In the genomic region with DNA sequence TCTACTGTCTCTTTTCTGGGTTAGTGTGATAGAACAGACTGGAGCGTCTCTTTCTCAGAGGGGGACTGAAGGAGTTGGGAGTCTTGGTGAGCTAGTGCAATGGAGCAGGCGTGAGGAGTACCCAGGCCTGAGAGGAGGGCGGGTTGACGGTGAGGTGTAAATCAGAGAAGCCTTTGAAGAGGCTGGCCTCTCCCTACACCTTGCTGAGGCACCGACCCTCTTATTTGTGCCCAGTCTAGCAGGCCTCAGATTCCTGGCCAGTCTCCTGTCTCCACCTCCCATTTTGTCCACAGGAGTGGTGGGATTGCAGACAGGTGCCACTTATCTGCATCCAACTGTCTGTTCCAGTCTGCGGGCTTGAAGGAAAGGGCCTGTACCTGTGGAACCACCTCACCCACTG, we compare ENCODE assay signal across 24 mouse cellular contexts.
DNase-seq lines count a peak whose midpoint lies in the region; ATAC-seq and TF ChIP-seq lines count a peak whose summit lies in the region.
"Had no signal": no experiment of that assay in that cellular context is flagged by ENCODE, and none has a peak within 500 bp of the region (broad histone marks: within the 10 kb centered on the region; RNA-seq: fewer than 3 reads in every experiment).

No protein-coding gene starts in this region.

- H3K27ac ChIP-seq in forebrain, embryonic 13.5 days: no peak overlapping the region
- no peak overlapping the region for H3K27ac ChIP-seq in forebrain, postnatal 0 days (ENCODE audit: low read depth, low read length)
- H3K27ac ChIP-seq in kidney, embryonic 16.5 days (ENCODE audit: low read length): no peak overlapping the region
- peak overlapping the region; percentile 77 for H3K27ac ChIP-seq in spleen, adult 2 months (ENCODE audit: insufficient read depth, low read length)
- H3K27ac ChIP-seq: forebrain, embryonic 10.5 days; heart, embryonic 15.5 days; hindbrain, embryonic 10.5 days; hindbrain, embryonic 15.5 days had no signal

- peaks cover 12% of the 10 kb centered on the region for H3K4me1 ChIP-seq in forebrain, embryonic 13.5 days
- no peaks in the 10 kb centered on the region; the same call in 1 of the 2 replicates for H3K4me1 ChIP-seq in forebrain, postnatal 0 days (ENCODE audit: insufficient read depth)
- H3K4me1 ChIP-seq in kidney, embryonic 16.5 days (ENCODE audit: insufficient read depth, low read length): 0 out of 2 replicates have a peak, but pooled peaks cover 7% of the 10 kb centered on the region
- H3K4me1 ChIP-seq in spleen, adult 2 months (ENCODE audit: control insufficient read depth, insufficient read depth, insufficient read length): peaks cover 36% of the 10 kb centered on the region
- H3K4me1 ChIP-seq: forebrain, embryonic 10.5 days; heart, embryonic 12.5 days; heart, embryonic 15.5 days; hindbrain, embryonic 10.5 days; hindbrain, embryonic 15.5 days had no signal

- ATAC-seq in forebrain, embryonic 13.5 days: 0 out of 2 replicates have a peak, but pooled peaks have one; percentile 31
- ATAC-seq in forebrain, postnatal 0 days: no peak
- peak; percentile 63; the same call in 1 of the 2 replicates for ATAC-seq in kidney, embryonic 16.5 days (ENCODE audit: low FRiP score, low TSS enrichment)
- ATAC-seq: forebrain, embryonic 14.5 days; Patski had no signal

- H3K4me2 ChIP-seq in forebrain, embryonic 13.5 days: no peak overlapping the region
- no peak overlapping the region for H3K4me2 ChIP-seq in forebrain, postnatal 0 days (ENCODE audit: low read depth)
- no peak overlapping the region for H3K4me2 ChIP-seq in kidney, embryonic 16.5 days (replicated peaks; ENCODE audit: low read depth, low read length)
- H3K4me2 ChIP-seq: heart, embryonic 12.5 days; heart, embryonic 15.5 days; hindbrain, embryonic 15.5 days had no signal

- H3K27me3 ChIP-seq in forebrain, embryonic 13.5 days: no peaks in the 10 kb centered on the region
- H3K27me3 ChIP-seq in forebrain, postnatal 0 days (ENCODE audit: insufficient read depth, low read length): no peaks in the 10 kb centered on the region
- no peaks in the 10 kb centered on the region for H3K27me3 ChIP-seq in kidney, embryonic 16.5 days (ENCODE audit: insufficient read depth, low read length)
- H3K27me3 ChIP-seq in spleen, adult 2 months (ENCODE audit: control insufficient read depth, insufficient read depth, low read length): no peaks in the 10 kb centered on the region
- H3K27me3 ChIP-seq: CH12.LX; heart, embryonic 12.5 days; heart, embryonic 15.5 days; hindbrain, embryonic 15.5 days; Patski had no signal

- H3K4me3 ChIP-seq in forebrain, embryonic 13.5 days: no peak overlapping the region
- H3K4me3 ChIP-seq in forebrain, postnatal 0 days (ENCODE audit: low read depth, low read length): no peak overlapping the region
- H3K4me3 ChIP-seq in kidney, embryonic 16.5 days (ENCODE audit: low read length): no peak overlapping the region
- H3K4me3 ChIP-seq in spleen, adult 2 months (ENCODE audit: extremely low read depth, insufficient read depth, insufficient read length): no peak overlapping the region
- H3K4me3 ChIP-seq: forebrain, embryonic 10.5 days; heart, embryonic 12.5 days; heart, embryonic 15.5 days; hindbrain, embryonic 10.5 days; hindbrain, embryonic 15.5 days had no signal

- peaks cover 23% of the 10 kb centered on the region for H3K36me3 ChIP-seq in forebrain, embryonic 13.5 days (ENCODE audit: poor library complexity, severe bottlenecking)
- H3K36me3 ChIP-seq in forebrain, postnatal 0 days (ENCODE audit: insufficient read depth): peaks cover 3% of the 10 kb centered on the region; the same call in 1 of the 2 replicates
- H3K36me3 ChIP-seq in kidney, embryonic 16.5 days (ENCODE audit: insufficient read depth, low read length): peaks cover 29% of the 10 kb centered on the region; the same call in 1 of the 2 replicates
- H3K36me3 ChIP-seq in spleen, adult 2 months (ENCODE audit: control insufficient read depth, insufficient read depth, low read length): peaks cover 4% of the 10 kb centered on the region; the same call in 1 of the 2 replicates

- TF ChIP-seq CTCF in forebrain, postnatal 0 days (IDR thresholded peaks at IDR 0.05; ENCODE audit: low read depth): no peak
- TF ChIP-seq CTCF in spleen, adult 2 months (IDR thresholded peaks at IDR 0.05; ENCODE audit: extremely low read depth, insufficient read depth, insufficient read length, insufficient replicate concordance): no peak

- WGBS in forebrain, embryonic 13.5 days: 91% methylated on average over 6 of the region's 6 CpGs
- WGBS in forebrain, postnatal 0 days: 92% methylated on average over 6 of the region's 6 CpGs
- 52% methylated on average over 6 of the region's 6 CpGs for WGBS in kidney, embryonic 16.5 days
- 90% methylated on average over 6 of the region's 6 CpGs for WGBS in spleen, adult 2 months

- DNase-seq in forebrain, postnatal 0 days: no peak
- DNase-seq in kidney, adult 11 months: no peak
- DNase-seq in spleen, adult 2 months (ENCODE audit: low read depth in 1 of 2, low spot score in 2 of 2): no peak
- no peak for DNase-seq in spleen, postnatal 14 days (ENCODE audit: low spot score in 2 of 2)
- DNase-seq: adrenal gland, postnatal 10 days; adrenal gland, postnatal 36 days; cerebellum, adult 18-20 months; cerebellum, adult 9-10 months; cerebellum, postnatal 14 days; gastrocnemius, postnatal 25 days; heart, adult 18-20 months; heart, postnatal 10 days; heart, postnatal 36 days had no signal

- H3K9me3 ChIP-seq in forebrain, embryonic 13.5 days (replicated peaks): no peaks in the 10 kb centered on the region
- H3K9me3 ChIP-seq in forebrain, postnatal 0 days (ENCODE audit: low read length): no peaks in the 10 kb centered on the region
- no peaks in the 10 kb centered on the region for H3K9me3 ChIP-seq in kidney, embryonic 16.5 days (ENCODE audit: low read length)
- H3K9me3 ChIP-seq: forebrain, embryonic 10.5 days; G1E; heart, embryonic 12.5 days; heart, embryonic 15.5 days; hindbrain, embryonic 10.5 days; hindbrain, embryonic 15.5 days had no signal

- no peak for TF ChIP-seq POLR2A in spleen, adult 2 months (IDR thresholded peaks at IDR 0.05; ENCODE audit: low read depth, low read length)

- H3K9ac ChIP-seq in forebrain, embryonic 13.5 days: no peak overlapping the region
- no peak overlapping the region for H3K9ac ChIP-seq in forebrain, postnatal 0 days
- H3K9ac ChIP-seq in kidney, embryonic 16.5 days (replicated peaks; ENCODE audit: low read length): no peak overlapping the region
- H3K9ac ChIP-seq: heart, embryonic 12.5 days; heart, embryonic 15.5 days; hindbrain, embryonic 15.5 days had no signal
